Mouse (Mus musculus) intestine, postnatal 0 days (tissue): Measurements from ENCODE around the gene Emc9. TPM values are rescaled to one million over a fixed set of nuclear protein-coding genes. Genes with fewer than 3 reads are reported as not detected.

Experiments
- ATAC-seq: fragments of 200-750 bp; cut with Nextera tagmentation; 2 replicates; pipeline ENCODE4 v1.8.0; 2017; ENCODE audit warnings: mild to moderate bottlenecking, moderate TSS enrichment, moderate library complexity
- H3K27ac ChIP-seq: fragments of 300-500 bp; sonication (generic); 2 replicates; pipeline ENCODE4 v1.5.1; 2014; ENCODE audit warnings: mild to moderate bottlenecking, low read depth, low read length, moderate library complexity
- H3K27me3 ChIP-seq: fragments of 300-500 bp; sonication (generic); replicated peaks from 2 replicates; pipeline ENCODE4 v1.6.1; 2014; ENCODE audit warnings: low read length, mixed read lengths; ENCODE audit not compliant: control insufficient read depth, insufficient read depth
- H3K36me3 ChIP-seq: fragments of 300-500 bp; sonication (generic); 2 replicates; pipeline ENCODE4 v1.6.1; 2014; ENCODE audit warnings: mild to moderate bottlenecking, moderate library complexity; ENCODE audit not compliant: control insufficient read depth, insufficient read depth
- H3K4me1 ChIP-seq: fragments of 300-500 bp; sonication (generic); replicated peaks from 2 replicates; pipeline ENCODE4 v1.6.1; 2014; ENCODE audit warnings: antibody characterized with exemption, low read length, mixed read lengths; ENCODE audit not compliant: control insufficient read depth, insufficient read depth
- H3K4me2 ChIP-seq: fragments of 300-500 bp; sonication (generic); replicated peaks from 2 replicates; pipeline ENCODE4 v1.6.1; 2014; ENCODE audit warnings: low read depth, mild to moderate bottlenecking, moderate library complexity
- H3K4me3 ChIP-seq: fragments of 300-500 bp; sonication (generic); 2 replicates; pipeline ENCODE4 v1.5.1; 2014; ENCODE audit warnings: low read depth, low read length
- H3K9ac ChIP-seq: fragments of 300-500 bp; sonication (generic); 2 replicates; pipeline ENCODE4 v1.6.1; 2014; ENCODE audit warnings: mild to moderate bottlenecking, low read depth, low read length
- H3K9me3 ChIP-seq: fragments of 300-500 bp; sonication (generic); 2 replicates; pipeline ENCODE4 v1.6.1; 2016; ENCODE audit warnings: mixed run types; ENCODE audit not compliant: control insufficient read depth
- CTCF ChIP-seq: sonication (generic); IDR thresholded peaks from 2 replicates; pipeline ENCODE4 v1.5.1; 2016; ENCODE audit warnings: low read depth, mild to moderate bottlenecking, control low read depth, antibody characterized with exemption, moderate library complexity
- WGBS: fragments of 180-500 bp; shearing (Covaris S2); extraction: QIAGEN DNeasy Blood & Tissue Kit; methylation state at CpG from one replicate; pipeline ENCODE4 v1.1.7; 2014; 5-methylcytosine and 5-hydroxymethylcytosine counted together
- polyA plus RNA-seq: library from polyadenylated mRNA; unstranded; fragments of >200 nt; fragmentation: Nextera tagmentation; extraction: Ambion mirVana; gene quantifications from 2 replicates; pipeline ENCODE4 v1.2.1, GENCODE M21; 2015

Gene Emc9
- polyA plus RNA-seq, 1 experiment from 2014 or later, result 21.6 TPM

GRCm38 (mm10) chr14:55578668-55579269 is 6.3 kb downstream of the Emc9 start:
- peak overlapping the region; percentile 75 for H3K9ac ChIP-seq
- peak; percentile 46 for ATAC-seq
- peak overlapping the region; percentile 84 for H3K27ac ChIP-seq
- H3K27me3 ChIP-seq, result no peaks in the 10 kb centered on the region
- 0 out of 2 replicates have a peak, but pooled peaks cover 4% of the 10 kb centered on the region for H3K4me1 ChIP-seq
- TF ChIP-seq CTCF, result peak; percentile 20; the same call in 1 of the 2 replicates
- 19% methylated on average over 6 of the region's 6 CpGs for WGBS
- H3K4me2 ChIP-seq, result peak overlapping the region; percentile 81
- peak overlapping the region; percentile 70 for H3K4me3 ChIP-seq
- H3K9me3 ChIP-seq, result no peaks in the 10 kb centered on the region
- peaks cover 20% of the 10 kb centered on the region; the same call in 1 of the 2 replicates for H3K36me3 ChIP-seq

- Histone ChIP-seq H3K4me1 (0 out of 2 replicates have a peak, but pooled peaks cover 4% of the 10 kb centered on the region), H3K36me3 (peaks cover 20% of the 10 kb centered on the region; the same call in 1 of the 2 replicates), H3K4me3 (peak within 1 kb of the TSS; percentile 70), H3K27ac (peak within 1 kb of the TSS; percentile 84), H3K9me3 (no peaks in the 10 kb centered on the region), H3K9ac (peak within 1 kb of the TSS; percentile 75), H3K27me3 (no peaks in the 10 kb centered on the region), H3K4me2 (peak within 1 kb of the TSS; percentile 81)
- no peak for TF ChIP-seq CTCF
- WGBS, result under 1% methylated on average over 23 of the region's 32 CpGs
- ATAC-seq, result peak; percentile 82
These were observed 7.0 kb downstream of the Emc9 start, which contains the start of gene Psme1 for GRCm38 (mm10) chr14:55577871-55578667. Psme1 (plus strand) TSS chr14:55578123.

GRCm38 (mm10) chr14:55576376-55576775 is 8.7 kb downstream of the Emc9 start:
- Histone ChIP-seq H3K9me3 (no peaks in the 10 kb centered on the region), H3K27me3 (no peaks in the 10 kb centered on the region), H3K27ac (no peak overlapping the region), H3K9ac (no peak overlapping the region), H3K36me3 (peaks cover 15% of the 10 kb centered on the region; the same call in 1 of the 2 replicates), H3K4me3 (no peak overlapping the region), H3K4me1 (0 out of 2 replicates have a peak, but pooled peaks cover 4% of the 10 kb centered on the region), H3K4me2 (no peak overlapping the region)
- no peak for TF ChIP-seq CTCF
- WGBS, result 77% methylated on average over 16 of the region's 16 CpGs
- no peak for ATAC-seq

GRCm38 (mm10) chr14:55575711-55576110 is 9.4 kb downstream of the Emc9 start:
- ATAC-seq, result no peak
- WGBS, result 76% methylated on average over 13 of the region's 13 CpGs
- no peak overlapping the region for H3K27ac ChIP-seq

GRCm38 (mm10) chr14:55575302-55575701 is 9.8 kb downstream of the Emc9 start, which contains the start of gene Fitm1:
Fitm1 (plus strand) TSS chr14:55575617.
- TF ChIP-seq CTCF, result no peak

More at GRCm38 (mm10) chr14:55575711-55576110, 9.4 kb downstream of the Emc9 start:
- Histone ChIP-seq H3K4me3 (no peak overlapping the region), H3K27me3 (no peaks in the 10 kb centered on the region), H3K36me3 (peaks cover 8% of the 10 kb centered on the region; the same call in 1 of the 2 replicates), H3K9ac (no peak overlapping the region), H3K4me1 (0 out of 2 replicates have a peak, but pooled peaks cover 4% of the 10 kb centered on the region), H3K4me2 (no peak overlapping the region), H3K9me3 (no peaks in the 10 kb centered on the region)
- TF ChIP-seq CTCF, result no peak

GRCm38 (mm10) chr14:55571760-55572159 is 13.3 kb downstream of the Emc9 start:
- no peaks in the 10 kb centered on the region for H3K9me3 ChIP-seq
- no peak overlapping the region for H3K4me2 ChIP-seq
- no peak for ATAC-seq
- H3K27ac ChIP-seq, result no peak overlapping the region
- H3K9ac ChIP-seq, result no peak overlapping the region
- no peak overlapping the region for H3K4me3 ChIP-seq
- no peak for TF ChIP-seq CTCF
- no peaks in the 10 kb centered on the region for H3K27me3 ChIP-seq
- no peaks in the 10 kb centered on the region for H3K4me1 ChIP-seq
- H3K36me3 ChIP-seq, result peaks cover 33% of the 10 kb centered on the region

More at GRCm38 (mm10) chr14:55575302-55575701, 9.8 kb downstream of the Emc9 start, which contains the start of gene Fitm1:
- no peaks in the 10 kb centered on the region for H3K27me3 ChIP-seq
- H3K27ac ChIP-seq, result no peak within 1 kb of the TSS
- H3K9ac ChIP-seq, result no peak within 1 kb of the TSS
- 71% methylated on average over 8 of the region's 8 CpGs for WGBS
- H3K4me1 ChIP-seq, result 0 out of 2 replicates have a peak, but pooled peaks cover 4% of the 10 kb centered on the region
- peaks cover 5% of the 10 kb centered on the region; the same call in 1 of the 2 replicates for H3K36me3 ChIP-seq
- no peak for ATAC-seq
- no peaks in the 10 kb centered on the region for H3K9me3 ChIP-seq
- no peak within 1 kb of the TSS for H3K4me2 ChIP-seq
- H3K4me3 ChIP-seq, result no peak within 1 kb of the TSS
